Mouse (Mus musculus) heart, adult 2 months (tissue): ENCODE measurements around the gene Zfp971.
"Not testable (repeated sequence)": the region's sequence is repeated elsewhere in the genome, so short reads cannot be mapped to it uniquely, and the experiment has no call there.

ENCODE experiments used
- CTCF ChIP-seq: fragments of 200-600 bp; IDR thresholded peaks from 2 replicates; pipeline ENCODE4 v1.8.1; 2022; ENCODE audit warnings: antibody characterized with exemption, mild to moderate bottlenecking, moderate library complexity
- EP300 ChIP-seq: fragments of 200-500 bp; IDR thresholded peaks from 2 replicates; pipeline ENCODE4 v1.6.1; 2011; ENCODE audit warnings: low read depth, low read length, control low read depth; ENCODE audit not compliant: insufficient read depth
- POLR2A ChIP-seq: fragments of 200-500 bp; IDR thresholded peaks from 2 replicates; pipeline ENCODE4 v1.6.1; 2011; ENCODE audit warnings: mild to moderate bottlenecking, low read depth, low read length, control low read depth; ENCODE audit not compliant: insufficient read depth

DNA sequence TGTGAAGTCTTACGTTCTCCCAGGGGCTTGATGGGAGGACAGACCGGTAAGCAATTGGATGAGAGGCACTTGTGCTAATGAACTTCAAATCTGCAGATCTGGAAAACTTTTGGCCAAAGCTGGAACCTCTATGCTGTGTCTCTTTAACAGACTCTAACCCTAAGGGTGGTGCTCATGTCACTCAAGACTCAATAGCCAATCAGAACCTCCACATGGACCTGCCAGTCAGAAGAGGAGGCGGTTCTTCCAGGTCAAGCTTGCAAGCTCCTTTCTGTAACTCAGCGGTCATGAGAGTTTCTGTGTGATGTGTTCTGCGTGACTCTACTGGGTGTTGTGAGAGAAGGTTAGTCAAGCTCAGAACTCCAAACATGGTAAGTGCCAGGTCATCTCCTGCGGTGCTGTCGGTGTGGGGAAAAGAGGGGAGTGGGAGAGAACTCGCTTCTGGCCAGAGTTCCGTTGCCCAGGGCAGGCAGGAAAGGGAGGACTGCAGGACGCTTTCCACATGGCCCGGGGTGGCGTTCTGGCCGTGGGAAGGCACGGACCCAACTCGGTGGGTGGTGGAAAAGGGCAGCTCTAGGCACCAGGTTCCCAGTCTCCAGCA lies at the start of gene Zfp971:
- not testable (repeated sequence) for TF ChIP-seq CTCF, POLR2A, EP300
